Mouse (Mus musculus) CH12.LX (cell line): ENCODE results near the gene Best3. TPM values are rescaled to one million over a fixed set of nuclear protein-coding genes. Genes with fewer than 3 reads are reported as not detected.

ENCODE experiments used
- DNase-seq: peaks from one replicate; pipeline ENCODE4 v3.0.0-alpha.2; 2013; ENCODE audit errors: extremely low read depth
- H3K27ac ChIP-seq: 2 replicates; pipeline ENCODE4 v1.5.1; 2012; ENCODE audit warnings: low read depth, mild to moderate bottlenecking, control low read depth, moderate library complexity; ENCODE audit not compliant: insufficient read depth
- H3K27me3 ChIP-seq: replicated peaks from 2 replicates; pipeline ENCODE3; 2012; ENCODE audit warnings: inconsistent platforms
- H3K36me3 ChIP-seq, 2 experiments: replicated peaks in 1 of 2; 2 replicates each; pipeline versions ENCODE3 to v1.6.1; 2012; ENCODE audit warnings: inconsistent platforms in 1 of 2, low read length in 1 of 2, mild to moderate bottlenecking in 1 of 2, mixed read lengths in 1 of 2, moderate library complexity in 1 of 2; ENCODE audit not compliant: control insufficient read depth in 1 of 2, insufficient read depth in 1 of 2
- H3K4me1 ChIP-seq, 2 experiments: 2 replicates each; pipeline ENCODE4 v1.6.1; 2012; ENCODE audit warnings: inconsistent platforms in 1 of 2, moderate library complexity in 1 of 2; ENCODE audit not compliant: insufficient read depth in 2 of 2, control insufficient read depth in 1 of 2
- H3K4me2 ChIP-seq: 2 replicates; pipeline ENCODE4 v1.6.1; 2012; ENCODE audit warnings: low read depth, mild to moderate bottlenecking, control low read depth; ENCODE audit not compliant: poor library complexity, insufficient read depth, severe bottlenecking
- H3K4me3 ChIP-seq, 3 experiments: fragments of 150-350 bp in 1 of 3; sonication (generic) in 1 of 3; replicated peaks in 1 of 3; 2 replicates each; pipeline versions ENCODE3 to v1.5.1; 2011 to 2012; ENCODE audit warnings: low read depth in 2 of 3, low read length in 2 of 3, mild to moderate bottlenecking in 2 of 3, moderate library complexity in 2 of 3, control low read depth in 1 of 3, improper control_type of control experiment in 1 of 3, inconsistent platforms in 1 of 3, mixed read lengths in 1 of 3; ENCODE audit not compliant: poor library complexity in 1 of 3
- H3K79me2 ChIP-seq: replicated peaks from 2 replicates; pipeline ENCODE4 v1.6.1; 2012; ENCODE audit warnings: mild to moderate bottlenecking, moderate library complexity; ENCODE audit not compliant: control insufficient read depth, poor library complexity, insufficient read depth, severe bottlenecking; ENCODE audit errors: extremely low read depth
- H3K9ac ChIP-seq: 2 replicates; pipeline ENCODE4 v1.6.1; 2012; ENCODE audit warnings: low read depth, mild to moderate bottlenecking, control low read depth, moderate library complexity; ENCODE audit not compliant: insufficient read depth
- H3K9me3 ChIP-seq: replicated peaks from 2 replicates; pipeline ENCODE3; 2012; ENCODE audit warnings: low read length, inconsistent platforms, mixed read lengths
- BHLHE40 ChIP-seq: IDR thresholded peaks from 2 replicates; pipeline ENCODE4 v1.6.1; 2011; ENCODE audit warnings: mild to moderate bottlenecking, low read depth, low read length, improper control_type of control experiment
- CHD2 ChIP-seq: IDR thresholded peaks from 2 replicates; pipeline ENCODE4 v1.6.1; 2011; ENCODE audit warnings: low read length, improper control_type of control experiment
- CTCF ChIP-seq, 2 experiments: IDR thresholded peaks in 1 of 2; conservative IDR thresholded peaks in 1 of 2; 2 replicates each; pipeline ENCODE4 v1.5.1; 2011 to 2012; ENCODE audit warnings: low read depth in 2 of 2, low read length in 2 of 2, improper control_type of control experiment in 1 of 2, inconsistent platforms in 1 of 2, mild to moderate bottlenecking in 1 of 2, moderate library complexity in 1 of 2
- E2F4 ChIP-seq: IDR thresholded peaks from 2 replicates; pipeline ENCODE4 v1.6.1; 2011; ENCODE audit warnings: low read depth, low read length, improper control_type of control experiment; ENCODE audit not compliant: insufficient replicate concordance
- ELF1 ChIP-seq: IDR thresholded peaks from 2 replicates; pipeline ENCODE4 v1.6.1; 2014; ENCODE audit warnings: low read depth, mild to moderate bottlenecking, inconsistent platforms, low read length, improper control_type of control experiment
- ETS1 ChIP-seq: conservative IDR thresholded peaks from 2 replicates; pipeline ENCODE4 v1.6.1; 2012; ENCODE audit warnings: low read depth, mild to moderate bottlenecking, inconsistent platforms, low read length, improper control_type of control experiment, moderate library complexity
- IRF4 ChIP-seq: IDR thresholded peaks from 2 replicates; pipeline ENCODE4 v1.6.1; 2014; ENCODE audit warnings: low read depth, mild to moderate bottlenecking, inconsistent platforms, low read length, improper control_type of control experiment
- JUN ChIP-seq: IDR thresholded peaks from 2 replicates; pipeline ENCODE4 v1.6.1; 2011; ENCODE audit warnings: low read depth, mild to moderate bottlenecking, low read length, improper control_type of control experiment, moderate library complexity; ENCODE audit not compliant: insufficient read depth
- JUND ChIP-seq: conservative IDR thresholded peaks from 2 replicates; pipeline ENCODE4 v1.6.1; 2011; ENCODE audit warnings: low read depth, low read length, improper control_type of control experiment
- KAT2A ChIP-seq: IDR thresholded peaks from 2 replicates; pipeline ENCODE4 v1.6.1; 2012; ENCODE audit warnings: low read length, improper control_type of control experiment, inconsistent platforms; ENCODE audit not compliant: insufficient replicate concordance
- MAZ ChIP-seq: IDR thresholded peaks from 2 replicates; pipeline ENCODE4 v1.6.1; 2012; ENCODE audit warnings: low read depth, mild to moderate bottlenecking, inconsistent platforms, low read length, improper control_type of control experiment, moderate library complexity
- MEF2A ChIP-seq: IDR thresholded peaks from 2 replicates; pipeline ENCODE4 v1.6.1; 2014; ENCODE audit warnings: low read depth, mild to moderate bottlenecking, inconsistent platforms, low read length, improper control_type of control experiment, borderline replicate concordance
- MXI1 ChIP-seq: IDR thresholded peaks from 2 replicates; pipeline ENCODE4 v1.6.1; 2011; ENCODE audit warnings: mild to moderate bottlenecking, low read depth, low read length, improper control_type of control experiment
- MYC ChIP-seq: IDR thresholded peaks from 2 replicates; pipeline ENCODE4 v1.6.1; 2011; ENCODE audit warnings: low read depth, mild to moderate bottlenecking, improper control_type of control experiment, low read length
- NELFE ChIP-seq: IDR thresholded peaks from 2 replicates; pipeline ENCODE4 v1.6.1; 2011; ENCODE audit warnings: low read depth, low read length, improper control_type of control experiment
- NRF1 ChIP-seq: IDR thresholded peaks from 2 replicates; pipeline ENCODE4 v1.6.1; 2014; ENCODE audit warnings: low read depth, mild to moderate bottlenecking, inconsistent platforms, low read length, improper control_type of control experiment, moderate library complexity
- POLR2A ChIP-seq: IDR thresholded peaks from 2 replicates; pipeline ENCODE4 v1.6.1; 2011; ENCODE audit warnings: low read depth, mild to moderate bottlenecking, improper control_type of control experiment, low read length
- POLR2AphosphoS2 ChIP-seq: IDR thresholded peaks from 2 replicates; pipeline ENCODE4 v1.6.1; 2011; ENCODE audit warnings: low read depth, low read length, improper control_type of control experiment
- RAD21 ChIP-seq: IDR thresholded peaks from 2 replicates; pipeline ENCODE4 v1.6.1; 2011; ENCODE audit warnings: low read depth, mild to moderate bottlenecking, low read length, improper control_type of control experiment, moderate library complexity
- RCOR1 ChIP-seq: conservative IDR thresholded peaks from 2 replicates; pipeline ENCODE4 v1.6.1; 2012; ENCODE audit warnings: low read depth, mild to moderate bottlenecking, inconsistent platforms, low read length, improper control_type of control experiment
- SIN3A ChIP-seq: IDR thresholded peaks from 2 replicates; pipeline ENCODE4 v1.6.1; 2012; ENCODE audit warnings: low read length, improper control_type of control experiment, inconsistent platforms
- SMC3 ChIP-seq: IDR thresholded peaks from 2 replicates; pipeline ENCODE4 v1.6.1; 2011; ENCODE audit warnings: low read depth, low read length, improper control_type of control experiment
- TCF12 ChIP-seq: IDR thresholded peaks from 2 replicates; pipeline ENCODE4 v1.6.1; 2014; ENCODE audit warnings: low read depth, mild to moderate bottlenecking, inconsistent platforms, low read length, improper control_type of control experiment
- UBTF ChIP-seq: IDR thresholded peaks from 2 replicates; pipeline ENCODE4 v1.6.1; 2012; ENCODE audit warnings: low read depth, mild to moderate bottlenecking, inconsistent platforms, low read length, improper control_type of control experiment, moderate library complexity
- USF1 ChIP-seq: IDR thresholded peaks from 2 replicates; pipeline ENCODE4 v1.6.1; 2014; ENCODE audit warnings: low read depth, mild to moderate bottlenecking, inconsistent platforms, low read length, improper control_type of control experiment
- USF2 ChIP-seq: conservative IDR thresholded peaks from 2 replicates; pipeline ENCODE4 v1.6.1; 2011; ENCODE audit warnings: low read depth, low read length, improper control_type of control experiment
- ZC3H11A ChIP-seq: IDR thresholded peaks from 2 replicates; pipeline ENCODE4 v1.6.1; 2012; ENCODE audit warnings: low read depth, mild to moderate bottlenecking, inconsistent platforms, low read length, improper control_type of control experiment
- ZMIZ1 ChIP-seq: IDR thresholded peaks from 2 replicates; pipeline ENCODE4 v1.6.1; 2012; ENCODE audit warnings: low read depth, mild to moderate bottlenecking, inconsistent platforms, low read length, improper control_type of control experiment
- ZNF384 ChIP-seq: IDR thresholded peaks from 2 replicates; pipeline ENCODE4 v1.6.1; 2012; ENCODE audit warnings: low read depth, low read length, improper control_type of control experiment, inconsistent platforms
- dilution Hi-C: fragments of 300-500 bp; cut with MboI; formaldehyde crosslinking; loops from 2 replicates; pipeline ENCODE4 v1.14.3; 2020; ENCODE audit warnings: low sequenced_read_pairs; ENCODE audit not compliant: extremely low pct_unique_long_range_greater_than_20kb, extremely low pct_ligation_motif_present
- in situ Hi-C: fragments of 300-500 bp; cut with MboI; formaldehyde crosslinking; loops from 3 replicates; pipeline ENCODE4 v1.14.3; 2019; ENCODE audit warnings: low sequenced_read_pairs, low pct_ligation_motif_present, low pct_unique_long_range_greater_than_20kb, mixed read lengths
- polyA plus RNA-seq: library from polyadenylated mRNA; unstranded; fragments of >175 nt; gene quantifications from 2 replicates; pipeline ENCODE4 v1.2.1, GENCODE M21; 2012; ENCODE audit warnings: low read depth; ENCODE audit not compliant: insufficient read length
- total RNA-seq, 2 experiments: library from RNA; depleted of rRNA; stranded (reverse); fragments of 300-350 nt in 1 of 2; fragments of >200 nt in 1 of 2; gene quantifications; 2 replicates each; pipeline ENCODE4 v1.2.3; 2012 to 2014

Best3 gene
- total and polyA plus RNA-seq, 3 experiments, result not detected

DNA sequence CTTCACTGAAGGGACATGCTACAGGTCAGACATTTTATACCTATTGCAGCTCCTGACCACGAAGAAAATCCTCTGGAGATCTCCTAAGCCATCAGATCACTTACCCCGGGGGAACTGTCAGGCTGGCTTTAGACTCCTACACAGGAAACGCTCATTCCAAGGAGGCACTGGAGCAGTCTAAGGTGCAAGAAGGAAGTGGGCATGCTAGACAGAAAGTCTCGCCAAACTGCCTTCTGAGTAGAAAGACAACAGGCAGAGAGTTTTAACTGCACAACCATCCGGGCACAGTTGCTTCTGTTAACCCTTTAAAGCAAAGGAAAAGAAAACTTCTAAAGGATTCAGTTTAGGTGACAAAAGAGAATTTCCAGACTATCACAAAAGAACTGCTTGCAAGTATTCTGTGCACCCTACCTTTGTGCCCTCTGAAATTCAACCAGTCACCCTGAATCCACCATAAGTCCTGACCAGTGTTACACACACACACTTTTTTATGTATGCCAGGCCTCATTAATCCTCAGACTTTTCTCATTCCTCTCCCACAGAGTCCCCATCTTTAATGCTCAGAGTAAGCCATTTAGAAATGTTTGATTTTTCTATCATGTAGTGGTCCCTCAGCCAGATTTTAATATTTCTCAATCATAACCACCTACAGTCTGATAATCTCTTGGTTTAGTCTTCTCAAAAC lies 28.1 kb upstream of the Best3 start:
- H3K27ac ChIP-seq, result no peak overlapping the region
- H3K9me3 ChIP-seq, result no peaks in the 10 kb centered on the region
- H3K79me2 ChIP-seq, result no peaks in the 10 kb centered on the region
- H3K27me3 ChIP-seq, result no peaks in the 10 kb centered on the region
- no peaks in the 10 kb centered on the region for H3K4me1 ChIP-seq
- no peak overlapping the region for H3K4me2 ChIP-seq
- H3K4me3 ChIP-seq, result no peak overlapping the region
- H3K36me3 ChIP-seq, result peaks cover 0 to 63% of the 10 kb centered on the region in 2 experiments
- dilution Hi-C loops, result no loop called here
- no peak for DNase-seq
- in situ Hi-C loops, result no loop called here
- TF ChIP-seq MXI1 (no peak), E2F4 (no peak), NELFE (no peak), NRF1 (no peak), ZC3H11A (no peak), CHD2 (no peak), JUND (no peak), KAT2A (no peak), UBTF (no peak), SIN3A (no peak), USF2 (no peak), MAZ (no peak), RCOR1 (no peak), ZNF384 (no peak), CTCF (conservative IDR thresholded peaks at IDR 0.05 in 1 of 2, IDR thresholded peaks at IDR 0.05 in 1 of 2; ENCODE audit: low read depth in 2 of 2, low read length in 2 of 2) (no peak), MYC (no peak), MEF2A (no peak), ETS1 (no peak), TCF12 (no peak), POLR2A (no peak)
- TF ChIP-seq, all 38 proteins: peak for 0
- H3K9ac ChIP-seq, result no peak overlapping the region

DNA sequence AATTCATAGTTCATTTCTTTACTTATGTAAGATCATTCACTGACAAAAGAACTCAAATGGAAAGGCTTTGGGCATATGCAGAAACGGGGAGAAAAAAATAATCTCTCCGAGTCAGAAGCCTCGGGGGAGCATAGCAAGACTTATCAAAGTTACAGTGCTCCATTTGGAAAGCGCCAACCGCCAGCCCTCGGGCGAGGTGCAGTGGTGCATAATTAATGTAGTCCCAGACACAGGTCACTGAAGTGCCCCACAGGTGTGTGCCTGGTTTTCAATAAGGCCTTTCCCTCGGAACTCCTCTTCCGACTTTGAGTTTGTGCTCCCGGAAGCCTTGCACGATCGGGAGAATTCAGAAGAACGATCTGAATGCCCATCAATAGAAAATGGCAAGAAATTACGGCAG lies 24.0 kb upstream of the Best3 start:
- H3K4me2 ChIP-seq, result no peak overlapping the region
- in situ Hi-C loops, result no loop called here
- TF ChIP-seq ZMIZ1 (no peak), KAT2A (no peak), BHLHE40 (no peak), JUN (no peak), POLR2AphosphoS2 (no peak), UBTF (no peak), SIN3A (no peak), CHD2 (no peak), RAD21 (no peak), USF1 (no peak), IRF4 (no peak), MXI1 (no peak), MEF2A (no peak), ELF1 (no peak), SMC3 (no peak), ETS1 (no peak), RCOR1 (no peak)
- TF ChIP-seq, all 38 proteins: peak for 0
- dilution Hi-C loops, result no loop called here
- H3K9me3 ChIP-seq, result no peaks in the 10 kb centered on the region
- H3K4me1 ChIP-seq, result no peaks in the 10 kb centered on the region; a peak in 1 of 4 replicates
- no peak overlapping the region for H3K27ac ChIP-seq
- H3K9ac ChIP-seq, result no peak overlapping the region
- no peaks in the 10 kb centered on the region for H3K27me3 ChIP-seq
- peaks cover 0 to 39% of the 10 kb centered on the region in 2 experiments for H3K36me3 ChIP-seq
- no peak for DNase-seq
- H3K4me3 ChIP-seq, result no peak overlapping the region
- H3K79me2 ChIP-seq, result no peaks in the 10 kb centered on the region
